Mouse (Mus musculus): Measurements from ENCODE around the gene Eps15.

Eps15 gene

DNA sequence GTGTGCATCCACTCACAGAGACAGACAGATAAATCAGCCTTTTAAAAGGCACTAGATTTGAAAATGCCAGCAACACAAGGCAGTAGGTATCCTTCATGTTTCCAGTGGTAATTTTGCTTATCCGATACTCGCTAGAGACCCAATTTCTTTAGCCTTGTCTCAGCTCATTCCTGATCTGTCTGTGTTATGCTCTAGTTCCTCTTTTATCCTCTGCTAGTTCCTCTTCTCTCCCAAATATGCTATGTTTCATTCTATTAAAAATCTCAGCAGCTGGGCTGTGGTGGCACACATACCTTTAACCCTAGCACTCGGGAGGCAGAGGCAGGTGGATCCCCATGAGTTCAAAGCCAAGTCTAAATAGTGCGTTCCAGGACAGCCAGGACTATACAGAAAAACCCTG, 8.3 kb upstream of the Eps15 start:
- no peak for DNase-seq

- no peak for DNase-seq
Measured at GRCm38 (mm10) chr4:109273586-109274240, 6.4 kb upstream of the Eps15 start.

DNA sequence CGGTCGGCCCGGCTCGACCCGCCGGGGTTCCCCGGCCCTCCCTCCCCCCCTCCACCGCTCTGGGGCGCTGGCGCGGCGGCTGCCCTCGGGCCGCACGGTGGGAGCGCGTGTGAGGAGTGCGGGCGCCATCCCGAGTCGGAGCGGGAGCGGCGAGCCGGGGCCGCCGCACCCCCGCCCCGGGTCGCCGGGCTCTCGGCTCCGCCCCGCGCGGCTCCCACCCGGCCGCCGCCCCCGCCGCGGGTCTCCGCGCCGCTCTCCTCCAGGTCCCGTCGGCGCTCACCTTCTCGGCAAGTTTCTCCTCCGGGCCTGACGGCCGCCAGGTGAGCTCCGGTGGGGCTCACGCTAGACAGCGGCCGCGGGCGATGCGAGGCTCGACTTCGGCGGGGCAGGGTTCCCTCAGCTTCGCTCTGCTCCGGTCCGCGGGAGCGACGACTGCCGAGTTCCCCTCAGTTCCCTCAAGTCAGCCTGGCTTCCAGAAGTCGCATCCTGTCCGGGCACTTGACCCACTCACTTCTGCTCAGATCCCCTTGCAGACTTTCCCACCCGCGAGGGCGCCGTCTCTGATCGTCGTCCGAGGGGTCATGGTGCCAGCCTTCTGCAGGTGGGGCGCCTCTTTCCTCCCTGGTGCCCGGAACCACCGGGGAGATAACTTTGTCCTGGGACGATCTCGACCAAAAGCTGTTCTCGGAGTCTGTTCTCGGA, 542 bp downstream of the Eps15 start:
- peak; percentile 60 for DNase-seq

GRCm38 (mm10) chr4:109281161-109281560, 1.1 kb downstream of the Eps15 start:
- DNase-seq: no peak

GRCm38 (mm10) chr4:109281946-109282345, 1.9 kb downstream of the Eps15 start:
- no peak for DNase-seq

DNA sequence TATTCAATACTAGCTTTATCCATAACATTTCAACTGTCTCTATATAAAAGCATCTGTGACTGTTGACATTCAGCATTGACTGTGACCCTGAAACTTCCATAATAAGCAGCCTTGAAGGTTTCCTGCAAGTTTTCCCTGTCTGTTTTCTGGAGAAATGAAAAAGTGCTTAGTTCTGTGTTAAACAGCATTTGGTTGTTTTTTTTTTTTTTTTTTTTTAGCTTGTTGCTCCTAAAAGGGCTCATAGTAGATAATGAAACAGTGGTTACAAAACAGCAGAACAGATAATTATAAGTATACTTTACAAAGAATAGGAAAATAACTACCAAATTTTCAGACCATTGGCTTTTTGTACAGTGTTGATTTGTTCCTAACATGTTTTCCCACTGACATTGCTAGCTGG, 14.6 kb downstream of the Eps15 start:
- no peak for DNase-seq

GRCm38 (mm10) chr4:109296510-109296909, 16.4 kb downstream of the Eps15 start:
- no peak for DNase-seq

DNA sequence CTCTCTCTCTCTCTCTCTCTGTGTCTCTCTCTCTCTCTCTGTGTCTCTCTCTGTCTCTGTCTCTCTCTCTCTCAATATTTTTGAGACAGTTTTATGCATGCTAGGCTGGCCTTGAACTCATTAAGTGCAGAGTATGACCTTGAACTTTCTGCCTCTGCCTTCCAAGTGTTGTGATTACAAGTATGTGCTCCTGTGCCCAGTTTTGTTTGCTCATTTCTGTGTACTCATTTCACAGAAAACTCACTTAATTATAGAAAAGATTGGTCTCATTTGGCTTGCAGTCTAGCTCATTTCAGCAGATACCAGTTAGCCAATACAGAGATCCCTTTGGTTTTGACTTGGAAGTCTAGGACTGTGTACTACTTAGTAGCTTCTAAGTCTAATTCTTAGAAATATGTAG, 19.1 kb downstream of the Eps15 start:
- no peak for DNase-seq

DNA sequence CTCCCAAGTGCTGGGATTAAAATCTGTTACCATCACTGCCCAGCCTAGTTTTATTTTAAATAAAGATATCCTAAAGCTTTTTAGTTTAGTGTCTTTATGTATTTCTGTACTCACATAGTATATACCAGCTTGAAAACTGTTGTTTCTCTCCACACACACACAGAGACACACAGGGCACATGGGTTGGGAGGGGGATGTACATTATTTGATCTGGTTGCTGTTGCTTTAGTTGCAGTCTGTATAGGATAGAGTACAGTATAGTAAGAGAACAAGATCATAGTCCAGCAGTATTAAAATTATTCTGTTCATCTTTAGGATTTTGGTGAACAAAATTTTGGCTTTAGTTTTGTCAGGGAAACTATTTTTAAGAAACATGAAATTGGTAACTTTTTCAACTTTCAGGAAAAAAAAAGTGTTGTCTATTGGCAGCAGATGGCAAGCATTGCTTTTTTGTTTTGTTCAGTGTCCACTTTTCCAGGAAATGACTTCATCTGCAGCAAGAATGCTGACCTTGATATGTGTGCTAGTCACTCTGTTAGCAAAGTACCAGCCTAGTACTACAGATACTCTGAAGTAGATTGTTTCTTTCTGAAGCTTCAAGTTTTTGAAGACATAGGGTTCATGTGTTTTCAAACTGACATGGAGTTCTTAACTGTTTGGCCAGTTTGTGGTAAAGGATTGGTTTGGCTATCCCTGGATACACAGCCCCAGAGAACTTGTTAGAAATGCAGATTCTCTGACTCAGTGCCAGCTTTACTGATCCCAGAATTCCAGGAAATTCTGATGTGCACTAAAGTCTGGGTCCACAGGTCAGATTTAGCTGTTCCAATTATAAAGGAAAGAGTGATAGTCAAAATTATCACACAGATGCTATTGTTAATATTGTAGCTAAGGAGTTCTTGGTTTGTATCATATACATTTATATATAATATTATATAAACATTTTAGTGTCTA, 37.1 kb downstream of the Eps15 start:
- no peak for DNase-seq

GRCm38 (mm10) chr4:109336796-109337195, 56.7 kb downstream of the Eps15 start:
- no peak for DNase-seq

- DNase-seq: no peak
Measured at GRCm38 (mm10) chr4:109341222-109341621, 61.2 kb downstream of the Eps15 start.

GRCm38 (mm10) chr4:109342783-109343485, 62.9 kb downstream of the Eps15 start:
- no peak for DNase-seq

GRCm38 (mm10) chr4:109343909-109344308, 63.8 kb downstream of the Eps15 start:
- DNase-seq: peak; percentile 19

- no peak for DNase-seq
Measured at GRCm38 (mm10) chr4:109378107-109378506, 98.0 kb downstream of the Eps15 start.

DNA sequence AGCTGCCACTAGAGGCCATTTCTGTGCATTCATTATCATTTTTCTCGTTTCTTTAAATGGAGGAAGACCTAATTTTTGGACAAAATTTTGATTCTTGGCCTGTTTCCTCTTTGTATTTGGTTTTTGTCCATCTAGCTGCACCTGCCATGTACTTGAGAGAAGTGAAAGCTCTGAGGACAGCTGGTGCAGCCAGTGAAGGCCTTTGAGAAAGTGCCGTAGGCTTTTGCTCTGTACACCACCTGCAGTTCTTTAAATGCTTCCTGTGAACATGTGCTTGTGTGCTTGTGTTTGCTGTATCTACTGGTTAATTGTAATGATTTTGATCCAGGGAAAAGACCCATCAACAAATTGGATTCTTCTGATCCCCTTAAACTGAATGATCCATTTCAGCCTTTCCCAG, 102.4 kb downstream of the Eps15 start:
- no peak for DNase-seq

DNA sequence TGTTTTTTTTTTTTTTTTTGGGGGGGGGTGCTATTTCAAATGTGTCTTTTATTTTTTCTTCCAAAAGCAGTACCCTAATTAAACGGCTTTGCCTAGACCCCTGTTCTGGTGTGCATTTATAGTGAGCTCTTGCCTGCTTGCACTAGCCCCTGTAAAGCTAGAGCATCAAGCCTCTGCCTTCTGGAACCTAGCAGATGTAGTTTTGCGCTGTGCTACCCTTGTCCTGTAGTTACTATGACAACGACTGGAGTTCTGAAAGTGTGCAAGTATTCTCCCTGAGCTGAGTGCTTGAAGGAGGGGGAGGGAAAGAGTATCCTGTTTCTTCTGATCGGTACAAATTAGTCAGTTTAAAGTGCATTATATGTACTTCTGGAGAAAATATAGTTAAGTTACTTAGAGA, 105.5 kb downstream of the Eps15 start:
- no peak for DNase-seq

DNA sequence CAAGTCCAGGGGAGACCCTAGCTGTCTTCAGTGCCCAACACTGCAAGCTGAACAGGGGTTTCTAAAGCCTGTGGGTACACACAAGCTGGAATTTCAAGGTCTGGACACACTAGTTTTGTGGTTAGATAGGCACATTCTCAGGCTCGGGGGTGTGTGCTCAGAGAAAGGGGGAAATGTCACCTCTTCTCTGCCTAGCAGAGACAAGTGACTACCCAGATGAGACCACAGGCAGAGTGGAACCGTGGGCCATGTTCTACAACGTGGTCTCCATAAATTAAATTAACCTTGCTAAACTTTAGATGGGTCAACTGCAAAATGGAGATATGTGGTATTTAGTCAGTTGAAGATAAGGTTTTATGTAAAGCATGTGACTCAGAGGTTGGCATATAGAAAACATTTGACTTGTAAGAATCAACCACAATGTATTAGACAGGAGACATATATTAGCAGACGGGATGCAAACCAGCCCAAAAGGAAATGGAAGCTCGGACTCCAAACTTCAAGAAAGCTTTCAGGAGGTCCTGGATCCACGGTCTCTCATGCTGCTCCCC, 113.2 kb downstream of the Eps15 start:
- no peak for DNase-seq

GRCm38 (mm10) chr4:109393902-109394301, 113.8 kb downstream of the Eps15 start:
- peak; percentile 40 for DNase-seq

DNA sequence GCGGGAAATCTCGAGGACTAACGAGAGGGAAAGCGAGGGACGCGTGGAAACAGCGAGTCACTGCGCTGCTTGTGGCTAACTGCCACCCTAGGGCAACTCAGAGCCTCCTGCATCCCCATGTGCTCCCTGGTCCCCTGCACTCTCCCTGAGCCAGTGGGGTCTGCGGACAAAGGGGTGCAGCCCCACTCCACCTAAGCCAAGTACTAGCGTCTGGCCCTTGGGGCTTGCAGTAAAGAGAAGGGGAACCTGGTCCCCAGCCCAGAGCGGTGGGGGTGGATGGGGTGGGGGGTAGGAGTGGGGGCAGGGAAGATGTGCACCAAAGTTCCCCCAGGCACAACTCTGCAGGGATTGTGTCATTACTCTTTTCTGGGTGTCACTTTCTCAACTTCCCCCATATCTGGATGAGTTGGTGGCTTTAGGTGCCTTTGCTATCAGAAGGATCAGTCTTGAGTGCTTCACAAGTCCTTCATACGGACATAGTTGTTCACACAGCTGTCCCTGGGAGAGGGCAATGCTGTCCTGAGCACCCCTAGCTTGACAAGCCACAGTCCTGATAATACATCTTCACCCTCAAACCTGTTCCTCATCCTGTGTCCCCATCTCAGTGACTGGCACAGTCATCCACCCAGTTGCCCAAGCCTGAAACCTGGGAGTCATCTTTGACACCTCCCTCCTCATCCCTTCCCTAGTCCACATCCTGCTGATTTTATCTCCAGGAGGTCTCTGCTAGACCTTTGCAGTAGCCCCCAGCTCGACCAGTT, 114.4 kb downstream of the Eps15 start:
- no peak for DNase-seq

- DNase-seq: no peak
Measured at GRCm38 (mm10) chr4:109400366-109400980, 120.4 kb downstream of the Eps15 start.

GRCm38 (mm10) chr4:109401176-109401689, 121.2 kb downstream of the Eps15 start:
- DNase-seq: no peak
